In the genomic region with DNA sequence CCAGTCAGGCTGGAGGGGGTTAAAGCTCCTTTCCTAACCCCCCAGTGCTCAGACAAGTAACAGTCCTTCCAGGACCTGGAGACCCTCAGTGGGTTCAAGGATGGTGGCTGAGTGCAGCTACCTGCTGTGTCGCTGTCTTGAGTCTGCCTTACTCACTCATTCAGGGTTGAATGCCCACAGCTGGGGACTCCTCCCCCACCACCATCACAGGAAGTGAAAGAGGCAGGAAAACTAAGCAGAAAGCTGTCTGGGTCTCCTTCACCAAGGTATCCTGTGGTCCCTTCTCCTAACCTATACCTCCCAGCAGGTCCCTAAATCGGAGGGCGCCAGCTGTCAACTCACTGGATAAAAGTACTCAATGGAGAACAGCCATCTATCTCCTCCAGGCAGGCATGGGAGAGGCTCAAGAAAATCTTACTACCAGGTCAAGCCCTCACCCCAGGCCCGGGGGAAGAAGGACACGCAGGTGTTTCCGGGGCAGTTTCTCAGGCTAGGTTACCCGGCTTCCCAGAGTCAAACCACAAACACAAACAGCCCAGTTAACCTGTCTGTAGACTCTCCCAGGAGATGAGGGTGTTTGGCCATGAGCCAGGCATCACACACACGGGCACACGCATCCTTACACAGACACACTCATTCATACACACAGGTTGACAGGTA, we compare ENCODE assay signal across 8 mouse cellular contexts. TPM values are rescaled to one million over a fixed set of nuclear protein-coding genes. Genes with fewer than 3 reads are reported as not detected.
DNase-seq lines count a peak whose midpoint lies in the region; ATAC-seq and TF ChIP-seq lines count a peak whose summit lies in the region.

No protein-coding gene starts in this region.

- no peak for TF ChIP-seq POLR2A in myocyte (IDR thresholded peaks at IDR 0.05; ENCODE audit: insufficient read length, low read depth)

- H3K9ac ChIP-seq in heart, embryonic 11.5 days (ENCODE audit: low read depth, low read length): no peak overlapping the region

- H3K27ac ChIP-seq in heart, embryonic 11.5 days (ENCODE audit: low read depth, low read length): peak overlapping the region; percentile 48
- peak overlapping the region; percentile 15 for H3K27ac ChIP-seq in brown adipose tissue, adult 24 weeks (replicated peaks; ENCODE audit: low read depth, low read length)

- no peak for ATAC-seq in heart, embryonic 11.5 days (replicated peaks; ENCODE audit: insufficient number of reproducible peaks, low FRiP score, low TSS enrichment)

- DNase-seq in heart, adult 18-20 months: no peak
- peak; percentile 73 for DNase-seq in 416B (ENCODE audit: low read depth)
- no peak for DNase-seq in gastrocnemius, postnatal 36 days
- no peak for DNase-seq in frontal cortex, postnatal 10 days (ENCODE audit: low spot score in 2 of 2)
- no peak for DNase-seq in left cerebral cortex, postnatal 25 days (ENCODE audit: low spot score in 2 of 2)

- no peak overlapping the region for H3K4me3 ChIP-seq in heart, embryonic 11.5 days (ENCODE audit: low read depth, low read length)
- H3K4me3 ChIP-seq in brown adipose tissue, adult 24 weeks (ENCODE audit: insufficient read depth, low read depth, low read length): no peak overlapping the region
- no peak overlapping the region for H3K4me3 ChIP-seq in myocyte

- peak overlapping the region; percentile 20 for H3K4me2 ChIP-seq in heart, embryonic 11.5 days
- H3K4me2 ChIP-seq in myocyte (ENCODE audit: low read depth): peak overlapping the region; percentile 52

- H3ac ChIP-seq in myocyte (ENCODE audit: control insufficient read depth, insufficient read length): no peak overlapping the region

- peaks cover 14% of the 10 kb centered on the region for H3K36me3 ChIP-seq in heart, embryonic 11.5 days (ENCODE audit: control insufficient read depth, insufficient read depth, low read length)
- H3K36me3 ChIP-seq in myocyte (ENCODE audit: control insufficient read depth, insufficient read depth): peaks cover 5% of the 10 kb centered on the region

- peaks cover 39% of the 10 kb centered on the region for H3K79me2 ChIP-seq in myocyte (ENCODE audit: control insufficient read depth, insufficient read depth)

- 46% methylated on average over 9 of the region's 9 CpGs for WGBS in heart, embryonic 11.5 days (ENCODE audit: insufficient replicate concordance)

- H3K9me3 ChIP-seq in heart, embryonic 11.5 days (replicated peaks; ENCODE audit: control insufficient read depth, low read length): no peaks in the 10 kb centered on the region

- no peaks in the 10 kb centered on the region for H3K27me3 ChIP-seq in heart, embryonic 11.5 days (ENCODE audit: control insufficient read depth, insufficient read depth, low read length)
- H3K27me3 ChIP-seq in myocyte (ENCODE audit: control insufficient read depth, insufficient read depth, insufficient read length): no peaks in the 10 kb centered on the region

- intact Hi-C loops in gastrocnemius, postnatal 36 days (cut with DNase I): no loop called here
- intact Hi-C loops in left cerebral cortex, postnatal 25 days (cut with DNase I): no loop called here

- H3K4me1 ChIP-seq in heart, embryonic 11.5 days (ENCODE audit: control insufficient read depth, insufficient read depth, low read length): peaks cover 66% of the 10 kb centered on the region
- peaks cover 34% of the 10 kb centered on the region for H3K4me1 ChIP-seq in brown adipose tissue, adult 24 weeks (ENCODE audit: control insufficient read depth, insufficient read depth, insufficient read length, low read length)

TF ChIP-seq in myocyte, 11 proteins besides CTCF, POLR2A, EP300 and RAD21:
- TF ChIP-seq TCF3 (IDR thresholded peaks at IDR 0.05; ENCODE audit: insufficient read length, low read depth): no peak
- TF ChIP-seq E2F4 (IDR thresholded peaks at IDR 0.05; ENCODE audit: insufficient read depth): no peak

RNA-seq across cellular contexts. Expression of a gene that starts 6.2 kb away (rescaled TPM):
- polyA plus RNA-seq in heart, embryonic 11.5 days (2014; fragmentation: Nextera tagmentation; extraction: Ambion mirVana): 3.3 and 4.2 TPM in 2 replicates
- total RNA-seq in heart, adult 18-20 months (2021): 10 to 100 TPM; 16.7 to 20.7 TPM
- polyA plus RNA-seq in brown adipose tissue, adult 24 weeks (2012; ENCODE audit: insufficient read depth, insufficient read length, missing spikeins): 3.1 and 7.0 TPM in 2 replicates
- polyA plus RNA-seq in myocyte (2012; fragmentation: generic; extraction: Trizol): 9.2 TPM
- total RNA-seq in gastrocnemius, postnatal 36 days (2021): 10 to 100 TPM in 1 of 2 experiments, 1 to 10 TPM in 1; 3.0 to 11.0 TPM
- total RNA-seq in left cerebral cortex, postnatal 25 days (2021): 10 to 100 TPM; 14.2 to 16.1 TPM

RNA-seq across cellular contexts. Expression of a gene that starts 40.9 kb away (rescaled TPM):
- 0.23 and 0.37 TPM in 2 replicates for polyA plus RNA-seq in heart, embryonic 11.5 days (2014; fragmentation: Nextera tagmentation; extraction: Ambion mirVana)
- under 1 TPM in 1 of 2 experiments, not detected in 1; 0.21 TPM for total RNA-seq in heart, adult 18-20 months (2021)
- polyA plus RNA-seq in brown adipose tissue, adult 24 weeks (2012; ENCODE audit: insufficient read depth, insufficient read length, missing spikeins): not detected in 2 replicates
- 0.05 TPM for polyA plus RNA-seq in myocyte (2012; fragmentation: generic; extraction: Trizol)
- total RNA-seq in gastrocnemius, postnatal 36 days (2021): not detected
- under 1 TPM; 0.43 to 0.60 TPM for total RNA-seq in left cerebral cortex, postnatal 25 days (2021)

RNA-seq across cellular contexts. Expression of a gene that starts 40.9 kb away (rescaled TPM):
- 18.0 and 20.3 TPM in 2 replicates for polyA plus RNA-seq in heart, embryonic 11.5 days (2014; fragmentation: Nextera tagmentation; extraction: Ambion mirVana)
- total RNA-seq in heart, adult 18-20 months (2021): 10 to 100 TPM; 31.8 to 35.8 TPM
- 6.2 and 8.3 TPM in 2 replicates for polyA plus RNA-seq in brown adipose tissue, adult 24 weeks (2012; ENCODE audit: insufficient read depth, insufficient read length, missing spikeins)
- 10.5 TPM for polyA plus RNA-seq in myocyte (2012; fragmentation: generic; extraction: Trizol)
- total RNA-seq in gastrocnemius, postnatal 36 days (2021): 10 to 100 TPM; 14.5 to 15.3 TPM
- 10 to 100 TPM; 32.6 to 35.4 TPM for total RNA-seq in left cerebral cortex, postnatal 25 days (2021)

RNA-seq across cellular contexts. Expression of a gene that starts 45.1 kb away (rescaled TPM):
- polyA plus RNA-seq in heart, embryonic 11.5 days (2014; fragmentation: Nextera tagmentation; extraction: Ambion mirVana): 38.2 and 64.5 TPM in 2 replicates
- total RNA-seq in heart, adult 18-20 months (2021): 100 to 1,000 TPM; 145 to 150 TPM
- 1.6 and 2.8 TPM in 2 replicates for polyA plus RNA-seq in brown adipose tissue, adult 24 weeks (2012; ENCODE audit: insufficient read depth, insufficient read length, missing spikeins)
- 35.6 TPM for polyA plus RNA-seq in myocyte (2012; fragmentation: generic; extraction: Trizol)
- 100 to 1,000 TPM in 1 of 2 experiments, 10 to 100 TPM in 1; 96.9 to 125 TPM for total RNA-seq in gastrocnemius, postnatal 36 days (2021)
- under 1 TPM; 0.11 TPM for total RNA-seq in left cerebral cortex, postnatal 25 days (2021)
